Mouse (Mus musculus): ENCODE results near the gene Peak1.

GRCm38 (mm10) chr9:56152482-56153007 lies 265.3 kb downstream of the Peak1 start:
- no peak for TF ChIP-seq POLR2A (IDR thresholded peaks at IDR 0.05; ENCODE audit: low read depth, low read length)
- TF ChIP-seq CTCF (IDR thresholded peaks at IDR 0.05; ENCODE audit: borderline replicate concordance, insufficient read depth, low read length): no peak

Data from embryonic fibroblast, embryonic 13.5 days (primary cell).